Mouse (Mus musculus) heart, adult 2 months (tissue): ENCODE measurements around the gene Hyal3.

Experiments
- CTCF ChIP-seq: fragments of 200-600 bp; IDR thresholded peaks from 2 replicates; pipeline ENCODE4 v1.8.1; 2022; ENCODE audit warnings: antibody characterized with exemption, mild to moderate bottlenecking, moderate library complexity
- EP300 ChIP-seq: fragments of 200-500 bp; IDR thresholded peaks from 2 replicates; pipeline ENCODE4 v1.6.1; 2011; ENCODE audit warnings: low read depth, low read length, control low read depth; ENCODE audit not compliant: insufficient read depth
- POLR2A ChIP-seq: fragments of 200-500 bp; IDR thresholded peaks from 2 replicates; pipeline ENCODE4 v1.6.1; 2011; ENCODE audit warnings: mild to moderate bottlenecking, low read depth, low read length, control low read depth; ENCODE audit not compliant: insufficient read depth

DNA sequence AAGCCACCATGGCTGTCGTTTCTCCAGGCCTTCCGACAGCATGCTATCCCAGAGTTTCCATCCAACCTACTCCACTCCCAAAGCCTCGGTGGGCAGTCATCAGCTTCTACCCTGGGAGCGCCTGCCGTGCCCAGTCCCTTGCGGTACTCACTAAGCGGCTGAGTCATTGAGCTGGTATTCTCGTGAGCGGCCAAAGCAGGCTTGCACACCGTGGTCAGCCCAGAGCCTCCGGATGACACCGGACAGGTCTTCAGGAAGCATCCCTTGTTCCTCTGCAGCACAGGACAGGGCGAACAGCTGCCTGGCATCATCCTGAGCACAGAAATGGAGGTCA lies 38.9 kb downstream of the Hyal3 start:
- TF ChIP-seq CTCF (no peak), POLR2A (no peak), EP300 (no peak)
